Mouse (Mus musculus) liver, adult 2 months (tissue): ENCODE data around the gene Slc38a8. TPM values are rescaled to one million over a fixed set of nuclear protein-coding genes. Genes with fewer than 3 reads are reported as not detected.

Experiments
- DNase-seq: peaks from one replicate; pipeline ENCODE4 v3.0.0-alpha.2; 2011; ENCODE audit warnings: low read depth, low spot score; ENCODE audit errors: extremely low read depth
- H3K27ac ChIP-seq: fragments of 200-500 bp; replicated peaks from 2 replicates; pipeline ENCODE4 v1.5.1; 2012; ENCODE audit warnings: low read depth, mild to moderate bottlenecking, control low read depth, inconsistent platforms, low read length; ENCODE audit not compliant: insufficient read depth
- H3K27me3 ChIP-seq: fragments of 200-500 bp; 2 replicates; pipeline ENCODE4 v1.6.1; 2012; ENCODE audit warnings: mild to moderate bottlenecking, moderate library complexity, low read length, inconsistent platforms; ENCODE audit not compliant: control insufficient read depth, insufficient read depth
- H3K36me3 ChIP-seq: fragments of 200-500 bp; 2 replicates; pipeline ENCODE4 v1.6.1; 2012; ENCODE audit warnings: low read length, inconsistent platforms; ENCODE audit not compliant: control insufficient read depth, insufficient read depth
- H3K4me1 ChIP-seq: fragments of 200-500 bp; 2 replicates; pipeline ENCODE4 v1.6.1; 2011; ENCODE audit warnings: low read length; ENCODE audit not compliant: control insufficient read depth, insufficient read depth
- H3K4me3 ChIP-seq: fragments of 200-500 bp; 2 replicates; pipeline ENCODE4 v1.5.1; 2011; ENCODE audit warnings: low read depth, mild to moderate bottlenecking, control low read depth, low read length, moderate library complexity; ENCODE audit not compliant: insufficient read depth
- H3K79me2 ChIP-seq: fragments of 200-500 bp; 2 replicates; pipeline ENCODE4 v1.6.1; 2012; ENCODE audit warnings: inconsistent platforms, mild to moderate bottlenecking, low read length, moderate library complexity; ENCODE audit not compliant: control insufficient read depth, insufficient read depth
- H3K9ac ChIP-seq: fragments of 200-500 bp; 2 replicates; pipeline ENCODE4 v1.6.1; 2012; ENCODE audit warnings: low read depth, mild to moderate bottlenecking, control low read depth, inconsistent platforms, low read length
- CTCF ChIP-seq: fragments of 200-500 bp; IDR thresholded peaks from 2 replicates; pipeline ENCODE4 v1.5.1; 2011; ENCODE audit warnings: low read depth, low read length, control low read depth
- POLR2A ChIP-seq: fragments of 200-500 bp; IDR thresholded peaks from 2 replicates; pipeline ENCODE4 v1.6.1; 2011; ENCODE audit warnings: low read length, control low read depth; ENCODE audit not compliant: insufficient read depth; ENCODE audit errors: extremely low read depth
- WGBS: fragments of 180-500 bp; shearing (Covaris S2); methylation state at CpG from one replicate; pipeline ENCODE4 v1.1.7; 2018; 5-methylcytosine and 5-hydroxymethylcytosine counted together
- polyA plus RNA-seq: library from polyadenylated mRNA; depleted of rRNA; stranded (reverse); fragments of >200 nt; gene quantifications from 2 replicates; pipeline ENCODE4 v1.2.3, GENCODE M21; 2012
- total RNA-seq: library from RNA; depleted of rRNA; stranded (reverse); fragments of >200 nt; gene quantifications from 2 replicates; pipeline ENCODE4 v1.2.3, GENCODE M21; 2014

Slc38a8 gene
- total and polyA plus RNA-seq, 2 experiments, result not detected

DNA sequence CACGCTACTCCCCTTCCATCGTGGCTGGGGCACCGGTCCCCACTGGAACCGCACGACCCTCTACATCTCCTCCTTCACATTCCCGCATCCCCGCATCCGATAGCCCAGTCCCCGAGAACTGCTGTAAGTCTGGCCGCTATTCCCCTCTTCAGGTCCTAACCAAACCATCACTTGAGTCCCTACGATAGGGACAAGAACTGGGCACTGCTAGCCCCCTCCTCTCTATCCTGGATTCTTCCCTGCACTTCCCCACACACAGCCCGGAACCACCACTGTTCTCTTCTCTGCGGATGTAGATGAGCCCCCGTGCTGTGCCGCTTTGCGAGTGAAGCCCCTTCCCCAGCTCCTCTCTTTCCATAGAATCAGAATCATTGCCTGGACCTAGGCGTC is 53.7 kb downstream of the Slc38a8 start:
- Histone ChIP-seq H3K27ac (no peak overlapping the region), H3K36me3 (peaks cover 21% of the 10 kb centered on the region), H3K4me3 (no peak overlapping the region), H3K9ac (no peak overlapping the region), H3K27me3 (no peaks in the 10 kb centered on the region), H3K79me2 (no peaks in the 10 kb centered on the region), H3K4me1 (no peaks in the 10 kb centered on the region)
- TF ChIP-seq CTCF (no peak), POLR2A (no peak)
- DNase-seq, result peak; percentile 28
- 9% methylated on average over 17 of the region's 17 CpGs for WGBS

DNA sequence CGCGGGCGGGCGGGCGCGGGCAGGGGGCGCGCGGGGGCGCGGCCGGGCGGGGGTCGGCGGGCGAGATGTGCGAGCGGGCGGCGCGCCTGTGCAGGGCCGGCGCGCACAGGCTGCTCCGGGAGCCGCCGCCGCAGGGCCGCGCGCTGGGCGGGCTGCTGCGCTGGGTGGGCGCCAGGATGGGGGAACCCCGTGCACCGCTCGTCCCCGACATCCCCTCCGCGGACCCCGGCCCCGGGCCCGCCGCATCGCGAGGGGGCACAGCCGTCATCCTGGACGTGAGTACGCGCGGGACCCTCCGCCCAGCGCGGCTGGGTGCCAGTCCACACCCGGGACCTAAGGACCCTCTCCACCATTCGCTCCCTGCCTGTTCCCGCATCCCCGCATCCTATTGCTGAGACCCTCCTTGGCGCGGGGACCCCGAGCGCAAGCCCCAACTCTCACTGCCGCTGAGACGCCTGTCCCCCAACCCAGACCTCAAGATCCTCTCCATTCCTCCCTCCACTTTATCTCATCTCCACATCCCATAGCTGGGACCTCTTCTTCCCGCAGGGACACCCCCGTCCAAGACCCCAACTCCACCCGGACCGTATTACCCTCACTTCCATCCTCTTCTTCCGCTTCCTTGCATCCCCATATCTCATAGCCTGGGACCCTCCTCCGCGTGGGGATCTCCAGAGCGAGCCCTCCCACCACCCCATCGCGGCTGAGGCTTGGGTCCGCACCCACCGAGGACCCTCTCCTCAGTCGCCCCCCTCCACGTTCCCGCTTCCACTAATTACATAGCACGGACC is 54.3 kb downstream of the Slc38a8 start:
- 11% methylated on average over 75 of the region's 80 CpGs for WGBS
- Histone ChIP-seq H3K36me3 (peaks cover 27% of the 10 kb centered on the region), H3K79me2 (no peaks in the 10 kb centered on the region), H3K27ac (no peak overlapping the region), H3K27me3 (no peaks in the 10 kb centered on the region), H3K4me1 (no peaks in the 10 kb centered on the region), H3K9ac (no peak overlapping the region), H3K4me3 (no peak overlapping the region)
- TF ChIP-seq CTCF, result 0 out of 2 replicates have a peak, but pooled peaks have one; percentile 2
- no peak for TF ChIP-seq POLR2A
- peak; percentile 19 for DNase-seq

DNA sequence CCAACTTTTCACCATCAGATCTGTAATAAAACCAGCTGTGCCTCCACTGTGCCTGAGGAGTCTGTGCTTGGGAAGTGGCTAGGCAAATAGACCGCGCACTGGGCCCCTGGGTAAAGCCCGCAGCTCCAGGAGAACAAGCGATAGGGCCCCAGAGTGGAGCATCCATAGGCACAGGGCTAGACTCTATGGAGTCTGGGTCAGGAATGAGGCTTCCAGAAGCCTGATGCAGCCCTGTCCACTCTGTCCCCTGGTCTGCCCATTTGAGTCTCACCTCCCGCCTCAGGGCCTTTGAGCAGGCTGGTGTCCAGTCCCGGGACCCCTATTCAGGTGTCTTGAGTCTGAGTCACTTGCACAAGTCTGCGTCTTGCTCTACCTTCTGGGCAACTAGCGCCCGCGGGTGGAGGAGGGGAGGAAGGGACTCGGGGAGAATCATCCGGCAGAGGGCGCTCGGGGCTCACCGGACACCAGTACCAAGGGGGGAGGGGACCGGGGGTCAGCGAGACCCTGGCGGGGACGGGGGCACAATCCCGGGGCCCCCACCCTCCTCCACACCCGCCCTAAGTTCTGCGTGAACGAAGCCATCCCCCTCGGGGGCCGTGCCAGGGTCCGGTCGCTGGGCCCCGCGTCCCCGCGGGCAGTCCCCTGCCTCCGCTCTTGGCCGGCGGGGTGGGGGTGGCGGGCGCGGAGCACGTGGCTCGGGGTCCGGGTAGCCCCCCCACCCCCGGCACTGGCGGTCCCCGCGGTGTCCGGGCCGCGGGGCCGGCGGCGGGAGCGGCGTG is 55.1 kb downstream of the Slc38a8 start, which contains the start of gene Necab2:
TSS of gene Necab2 (plus strand) at position 509 of the 779 bp plus-strand sequence.
- peak; percentile 79 for DNase-seq
- TF ChIP-seq POLR2A (peak; percentile 12; the same call in 1 of the 2 replicates), CTCF (peak; percentile 78)
- no peak within 1 kb of the TSS for H3K4me3 ChIP-seq
- H3K27me3 ChIP-seq, result no peaks in the 10 kb centered on the region
- 6% methylated on average over 52 of the region's 52 CpGs for WGBS
- H3K27ac ChIP-seq, result no peak within 1 kb of the TSS
- H3K36me3 ChIP-seq, result peaks cover 34% of the 10 kb centered on the region
- H3K79me2 ChIP-seq, result no peaks in the 10 kb centered on the region
- H3K9ac ChIP-seq, result no peak within 1 kb of the TSS
- no peaks in the 10 kb centered on the region for H3K4me1 ChIP-seq

DNA sequence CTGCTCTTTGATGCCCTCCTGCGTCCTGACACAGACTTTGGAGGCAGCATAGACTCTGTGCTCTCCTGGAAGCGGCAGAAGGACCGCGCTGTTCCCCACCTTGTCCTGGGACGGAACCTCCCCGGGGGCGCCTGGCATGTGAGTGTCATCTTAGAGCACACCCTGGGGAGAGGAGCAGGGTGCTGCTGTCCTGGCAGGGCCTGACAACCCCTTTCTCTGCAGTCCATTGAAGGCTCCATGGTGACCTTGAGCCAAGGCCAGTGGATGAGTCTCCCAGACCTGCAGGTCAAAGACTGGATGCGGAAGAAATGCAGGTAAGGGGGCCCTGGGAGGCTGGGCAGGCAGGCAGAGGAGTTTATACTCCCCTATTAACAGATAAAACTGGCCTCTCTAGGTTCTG is 58.5 kb downstream of the Slc38a8 start:
- Histone ChIP-seq H3K4me3 (no peak overlapping the region), H3K27ac (no peak overlapping the region), H3K4me1 (peaks cover 12% of the 10 kb centered on the region), H3K36me3 (peaks cover 47% of the 10 kb centered on the region), H3K27me3 (no peaks in the 10 kb centered on the region), H3K79me2 (peaks cover 4% of the 10 kb centered on the region; the same call in 1 of the 2 replicates), H3K9ac (no peak overlapping the region; the same call in 1 of the 2 replicates)
- peak; percentile 24 for DNase-seq
- no peak for TF ChIP-seq POLR2A
- peak; percentile 18; the same call in 1 of the 2 replicates for TF ChIP-seq CTCF
- WGBS, result 70% methylated on average over 8 of the region's 8 CpGs

DNA sequence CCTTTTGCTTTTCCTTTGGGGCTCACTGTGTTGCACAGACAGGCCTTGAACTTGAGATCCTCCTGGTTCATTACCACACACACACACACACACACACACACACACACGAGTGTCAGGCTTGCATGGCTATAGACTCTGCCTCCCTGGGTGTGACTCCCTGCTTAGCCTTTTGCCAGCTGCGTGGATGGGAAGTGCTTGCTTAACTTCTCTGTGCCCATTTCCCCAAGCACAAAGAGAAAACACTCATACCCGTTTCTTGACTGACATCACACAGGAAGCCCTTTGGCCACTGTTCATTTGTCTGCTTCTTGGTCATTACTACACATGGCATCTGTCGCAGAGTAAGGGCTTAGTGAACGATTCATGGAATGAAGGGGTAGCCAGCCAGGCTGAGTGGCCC is 59.5 kb downstream of the Slc38a8 start:
- peak; percentile 24 for DNase-seq
- WGBS, result 22% methylated on average over 5 of the region's 5 CpGs
- no peaks in the 10 kb centered on the region for H3K27me3 ChIP-seq
- peak overlapping the region; percentile 10; the same call in 1 of the 2 replicates for H3K9ac ChIP-seq
- H3K4me1 ChIP-seq, result peaks cover 12% of the 10 kb centered on the region
- TF ChIP-seq CTCF, result no peak
- H3K79me2 ChIP-seq, result peaks cover 12% of the 10 kb centered on the region
- H3K27ac ChIP-seq, result no peak overlapping the region; the same call in 1 of the 2 replicates
- no peak overlapping the region for H3K4me3 ChIP-seq
- H3K36me3 ChIP-seq, result peaks cover 47% of the 10 kb centered on the region
